Mouse (Mus musculus) forelimb bud, embryonic 11.5 days (tissue): ENCODE results near the gene Zfp961.
A peak's percentile ranks its signal among the peaks of the same experiment; 100 is the strongest.
"Not testable (repeated sequence)": the region's sequence is repeated elsewhere in the genome, so short reads cannot be mapped to it uniquely, and the experiment has no call there.

Experiments
- DNase-seq: peaks from one replicate; pipeline ENCODE4 v3.0.0-alpha.2; 2012; ENCODE audit warnings: low read depth, low spot score

Gene Zfp961

DNA sequence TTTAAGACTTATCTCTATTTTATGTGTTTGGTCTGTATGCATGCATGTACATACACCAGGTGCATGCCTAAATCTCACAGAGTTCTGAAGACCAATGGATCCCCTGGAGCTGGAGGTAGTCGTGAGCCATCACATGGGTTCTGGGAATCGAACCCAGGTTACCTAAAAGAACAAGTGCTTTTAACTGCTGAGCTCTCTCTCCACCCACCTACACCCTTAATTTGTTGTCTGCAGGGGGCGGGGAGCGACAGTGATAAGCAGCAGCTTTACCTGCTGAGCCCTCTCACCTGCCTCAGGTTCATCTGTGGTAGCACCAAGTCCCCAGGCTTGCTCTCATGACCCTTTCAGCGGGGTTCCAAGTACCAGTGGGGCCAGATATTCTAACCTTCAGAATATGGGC is 11.0 kb downstream of the Zfp961 start:
- DNase-seq: no peak

DNA sequence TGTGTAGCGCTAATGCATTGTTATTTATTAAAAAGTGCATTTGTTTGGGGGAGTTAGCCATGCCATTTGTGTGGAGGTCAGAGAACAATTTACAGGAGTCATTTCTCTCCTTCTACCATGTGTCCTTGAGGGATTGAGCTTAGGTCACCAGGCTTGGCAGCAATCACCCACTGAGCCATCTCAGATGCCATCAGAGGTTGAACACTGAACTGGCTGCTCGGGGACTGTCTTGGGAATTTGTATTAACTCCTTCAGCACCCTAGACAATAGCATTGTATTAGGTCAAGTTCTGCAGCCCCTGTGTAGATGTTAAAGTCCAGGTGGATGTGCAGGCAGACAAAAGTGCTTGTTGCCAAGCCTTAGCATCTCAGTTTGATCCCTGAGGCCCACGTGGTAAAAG is 13.2 kb downstream of the Zfp961 start:
- DNase-seq: no peak

DNA sequence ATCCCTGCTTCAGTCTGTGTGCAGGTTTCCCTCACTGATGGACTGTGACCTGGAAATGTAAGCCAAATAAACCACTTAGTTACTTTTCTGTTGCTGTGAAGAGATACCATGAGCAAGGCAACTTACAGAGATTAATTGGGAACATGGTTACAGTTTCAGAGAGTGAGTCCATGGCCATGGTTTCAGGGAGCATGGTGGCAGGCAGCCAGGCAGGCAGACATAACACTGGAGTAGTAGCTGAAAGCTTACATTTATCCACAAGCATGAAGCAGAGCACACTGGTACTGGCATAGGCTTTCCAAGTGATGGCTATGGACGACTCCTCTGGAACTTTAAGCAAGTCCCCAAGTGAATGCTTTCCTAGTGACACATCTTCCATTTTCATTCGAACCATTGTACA is 14.3 kb downstream of the Zfp961 start:
- DNase-seq: no peak

DNA sequence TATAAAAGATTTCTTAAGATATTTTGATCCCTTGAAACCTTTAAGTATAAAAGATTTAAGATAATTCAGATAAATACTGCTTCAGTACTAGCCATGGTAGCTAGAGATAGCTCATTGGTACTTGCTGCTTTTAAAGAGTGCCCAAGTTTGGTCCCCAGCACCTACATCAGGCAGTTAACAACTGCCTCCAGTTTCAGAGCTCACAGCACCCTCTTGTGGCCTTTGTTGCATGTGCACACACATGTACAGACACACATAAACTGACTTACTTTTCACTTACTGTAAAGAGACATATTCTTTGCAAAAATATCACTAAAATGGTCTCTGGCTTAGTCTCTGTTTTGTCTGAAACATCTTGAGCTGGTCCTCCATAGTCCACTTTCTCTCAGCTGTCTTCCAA is 15.6 kb downstream of the Zfp961 start:
- DNase-seq: no peak

DNA sequence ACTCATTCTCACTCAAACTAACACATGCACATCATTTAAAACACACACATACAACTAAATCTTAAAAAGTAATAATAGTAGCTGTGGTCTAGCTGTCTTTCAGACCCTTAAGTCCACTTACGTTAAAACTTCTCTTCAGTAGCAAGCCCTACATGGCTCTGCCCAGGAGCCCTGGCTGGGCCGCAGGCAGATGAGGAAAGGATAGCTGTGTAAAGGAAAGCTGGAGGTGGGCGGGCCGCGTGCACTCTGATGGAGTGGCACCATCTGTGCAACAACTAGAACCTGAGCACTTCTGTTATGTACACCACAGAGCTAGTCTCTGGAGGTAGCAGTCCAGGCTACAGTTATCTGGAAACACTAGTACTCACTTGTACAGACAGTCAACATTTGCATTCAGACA is 16.4 kb downstream of the Zfp961 start:
- DNase-seq: no peak

DNA sequence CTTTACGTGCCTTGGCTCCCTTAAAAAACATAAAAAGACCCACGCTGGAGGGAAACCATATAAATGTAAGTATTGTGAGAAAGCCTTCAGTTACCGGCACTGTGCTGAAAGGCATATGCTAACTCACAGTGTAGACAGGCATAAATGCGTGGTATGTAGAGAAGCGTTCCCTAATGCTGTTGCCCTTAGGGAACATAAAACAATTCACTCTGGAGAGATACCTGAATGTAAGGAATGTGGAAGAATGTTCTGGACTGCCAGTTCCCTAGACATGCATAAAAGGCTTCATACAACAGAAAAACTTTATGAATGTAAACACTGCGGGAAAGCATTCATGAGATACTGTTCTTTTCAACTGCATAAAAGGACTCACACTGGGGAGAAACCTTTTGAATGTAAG is 17.3 kb downstream of the Zfp961 start:
- DNase-seq: no peak

DNA sequence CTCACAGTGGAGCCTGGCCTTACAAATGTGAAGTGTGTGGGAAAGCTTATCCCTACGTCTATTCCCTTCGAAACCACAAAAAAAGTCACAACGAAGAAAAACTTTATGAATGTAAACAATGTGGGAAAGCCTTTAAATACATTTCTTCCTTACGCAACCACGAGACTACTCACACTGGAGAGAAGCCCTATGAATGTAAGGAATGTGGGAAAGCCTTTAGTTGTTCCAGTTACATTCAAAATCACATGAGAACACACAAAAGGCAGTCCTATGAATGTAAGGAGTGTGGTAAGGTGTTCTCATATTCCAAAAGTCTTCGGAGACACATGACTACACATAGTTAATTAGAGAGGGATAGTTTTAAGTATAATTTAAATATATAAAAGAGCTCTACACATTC is 17.8 kb downstream of the Zfp961 start:
- DNase-seq: no peak

DNA sequence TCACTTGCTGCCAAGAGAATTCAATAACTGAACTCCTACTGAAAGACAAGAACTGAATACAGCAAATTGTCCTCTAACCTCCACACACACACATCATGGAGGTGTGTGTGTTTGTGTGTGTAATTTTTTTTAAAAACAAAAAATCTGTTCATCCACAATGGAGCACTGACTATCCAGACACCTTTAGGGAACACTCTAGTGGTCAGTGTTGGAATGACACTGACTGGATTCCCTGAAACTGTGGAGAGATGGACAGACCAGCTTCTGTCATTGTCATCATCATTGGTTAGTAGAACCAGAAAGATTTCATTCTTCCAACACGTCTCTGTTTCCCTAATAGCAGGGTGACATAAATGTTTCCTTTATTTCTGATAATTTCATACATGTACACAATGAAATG is 21.1 kb downstream of the Zfp961 start:
- DNase-seq: no peak

DNA sequence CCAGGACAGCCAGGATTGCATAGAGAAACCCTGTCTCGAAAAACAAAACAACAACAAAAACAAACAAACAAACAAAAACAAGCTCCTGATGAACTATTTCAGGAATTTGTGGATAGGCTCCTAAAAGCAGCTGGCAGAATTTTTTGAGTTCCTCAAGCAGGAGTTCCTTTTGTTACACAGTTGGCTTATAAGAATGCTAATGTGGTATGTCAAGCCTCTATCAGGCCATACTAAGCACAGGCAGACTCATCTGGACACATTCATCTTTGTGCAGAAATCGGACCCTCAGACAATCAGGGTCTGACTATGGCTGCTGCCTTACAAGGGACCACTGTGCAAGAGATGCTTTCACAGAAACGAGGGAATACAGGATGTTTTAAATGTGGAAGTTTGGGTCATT is 23.4 kb downstream of the Zfp961 start:
- DNase-seq: no peak

DNA sequence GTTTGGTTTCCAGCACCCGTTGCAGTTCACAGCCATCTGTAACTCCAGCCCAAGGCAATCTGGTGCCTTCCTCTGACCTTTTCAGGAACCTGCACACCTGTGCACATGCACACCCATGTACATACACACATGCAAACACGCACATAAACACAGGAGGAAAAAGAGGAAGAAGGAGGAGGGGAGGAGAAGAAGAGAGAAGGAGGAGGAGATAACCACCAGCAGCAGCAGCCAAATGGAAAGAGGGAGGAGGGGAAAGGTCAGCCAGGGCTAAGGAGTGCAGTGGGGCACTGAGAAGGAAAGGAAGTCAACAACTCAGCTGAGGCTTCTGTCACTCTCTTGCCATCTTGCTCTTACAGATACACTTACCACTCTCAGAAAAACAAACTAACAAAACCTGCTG is 30.2 kb downstream of the Zfp961 start:
- no peak for DNase-seq

DNA sequence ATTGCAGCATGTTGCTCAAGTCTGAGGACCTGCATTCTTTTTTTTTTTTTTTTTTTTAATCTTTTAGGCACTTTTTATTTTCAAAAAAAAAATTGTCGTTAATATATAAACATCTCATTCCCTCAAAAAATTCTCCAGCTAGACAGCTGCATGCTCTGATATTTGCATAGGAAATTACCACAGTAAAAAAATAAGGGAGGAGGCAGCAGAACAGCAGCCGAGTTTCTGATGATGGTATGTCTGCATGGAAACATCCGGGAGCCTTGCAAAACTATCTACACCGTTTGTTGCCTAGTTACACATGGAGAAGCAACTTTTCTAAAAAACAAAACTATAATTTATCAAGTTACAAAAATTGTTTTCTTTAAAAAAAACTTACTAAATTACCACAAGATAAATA is 30.6 kb downstream of the Zfp961 start:
- DNase-seq: no peak

DNA sequence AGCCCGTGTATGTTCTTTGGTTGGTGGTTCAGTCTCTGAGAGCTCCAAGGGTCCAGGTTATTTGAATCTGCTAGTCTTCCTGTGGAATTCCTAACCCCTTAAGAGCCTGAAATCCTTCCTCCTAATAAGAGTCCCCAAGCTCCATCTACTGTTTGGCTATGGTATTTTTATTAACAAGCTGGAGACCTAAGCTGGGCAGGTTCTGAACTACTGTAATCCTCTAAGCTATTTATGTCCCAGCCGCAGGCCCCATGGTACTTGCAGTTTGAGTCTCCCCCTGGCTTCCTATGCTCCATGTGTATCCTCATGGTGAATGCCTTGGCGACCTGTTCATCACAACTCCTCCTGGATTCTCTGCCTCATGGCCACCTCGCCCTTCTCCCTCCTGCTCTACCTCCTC is 33.8 kb downstream of the Zfp961 start:
- no peak for DNase-seq

DNA sequence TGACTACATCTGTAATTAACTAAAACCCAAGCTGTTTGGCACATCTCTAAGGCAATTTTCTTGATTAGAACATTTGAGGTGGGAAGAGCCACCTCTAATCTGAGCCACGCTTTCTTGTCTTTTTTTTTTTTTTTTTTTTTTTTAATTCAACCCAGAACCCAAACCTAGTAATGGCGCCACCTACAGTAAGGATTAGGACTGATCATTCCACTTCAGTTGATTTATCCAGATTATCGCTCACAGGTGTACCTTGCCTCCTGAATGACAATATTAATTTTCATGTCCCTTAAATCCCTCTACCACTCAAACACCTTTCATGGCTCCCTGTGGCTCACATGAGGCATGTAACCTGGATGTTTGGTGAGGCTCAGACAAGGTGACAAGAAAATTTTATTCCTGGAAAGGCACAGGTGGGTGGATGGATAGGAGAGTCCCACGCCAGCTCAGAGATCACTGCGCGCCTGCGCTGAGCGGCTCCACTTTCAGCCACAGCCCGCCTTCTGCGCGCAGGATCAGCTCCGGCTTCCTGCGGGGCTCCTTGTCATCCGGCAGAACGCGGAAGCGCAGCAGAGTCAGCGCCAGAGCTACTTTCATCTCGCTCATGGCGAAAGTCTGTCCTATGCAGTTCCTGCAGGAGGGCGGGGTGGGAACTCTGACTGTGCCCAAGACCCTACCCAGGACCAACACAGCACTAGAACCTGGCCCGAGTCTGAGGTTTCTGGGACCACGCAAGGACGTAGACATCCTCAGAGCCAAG is 37.5 kb downstream of the Zfp961 start:
- DNase-seq: peak; percentile 35

DNA sequence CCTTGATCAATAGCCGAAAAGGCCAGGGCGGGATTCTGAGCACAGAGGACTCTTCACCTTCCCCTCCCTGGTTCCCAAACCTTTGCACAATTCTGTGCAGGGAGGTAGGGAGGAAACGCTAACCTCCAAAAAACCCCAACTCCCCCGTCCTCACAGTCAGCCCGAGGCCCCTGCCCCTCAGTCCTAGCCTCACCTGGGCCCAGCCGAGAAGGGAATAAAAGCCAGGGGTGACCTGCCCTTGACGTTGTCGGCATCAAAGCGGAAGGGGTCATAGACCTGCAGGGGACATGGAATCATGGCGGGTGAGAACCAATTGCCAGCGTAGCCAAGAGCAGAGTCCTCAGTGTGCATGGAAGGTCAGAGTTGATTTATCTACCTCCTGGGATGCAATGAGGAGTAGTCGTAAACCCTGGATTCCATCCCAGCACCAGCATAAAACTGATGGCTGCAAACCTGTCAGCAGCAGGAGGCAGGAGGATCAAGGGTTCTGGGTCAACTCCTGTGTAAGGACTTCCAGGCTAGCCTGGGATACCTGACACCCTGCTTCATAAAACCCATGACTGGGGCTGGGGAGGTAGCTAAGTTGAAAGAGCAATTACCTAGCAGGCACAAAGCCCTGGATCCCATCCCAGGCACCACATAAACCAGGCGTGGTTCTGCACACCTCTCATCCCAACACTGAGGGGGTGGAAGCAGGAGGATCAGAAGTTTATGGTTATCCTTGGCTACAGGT is 38.2 kb downstream of the Zfp961 start:
- DNase-seq: no peak

DNA sequence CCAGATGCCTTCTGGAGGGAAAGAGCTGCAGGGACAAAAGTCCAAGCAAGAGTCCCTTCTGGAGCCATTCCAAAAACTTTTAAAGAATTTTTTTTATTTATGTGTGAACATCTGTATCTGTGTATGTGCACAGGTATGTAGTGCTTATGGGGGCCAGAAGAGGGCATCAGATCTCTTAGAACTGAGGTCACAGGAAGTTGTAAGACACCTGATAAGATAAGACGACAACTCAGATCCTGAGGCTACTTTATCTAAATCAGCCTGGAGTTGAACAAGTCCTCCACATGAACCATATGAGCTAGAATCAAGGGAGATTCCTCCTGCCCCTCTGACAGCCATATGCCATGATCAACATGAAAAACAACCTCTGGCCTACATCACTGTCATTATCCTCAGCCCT is 48.6 kb downstream of the Zfp961 start:
- no peak for DNase-seq

DNA sequence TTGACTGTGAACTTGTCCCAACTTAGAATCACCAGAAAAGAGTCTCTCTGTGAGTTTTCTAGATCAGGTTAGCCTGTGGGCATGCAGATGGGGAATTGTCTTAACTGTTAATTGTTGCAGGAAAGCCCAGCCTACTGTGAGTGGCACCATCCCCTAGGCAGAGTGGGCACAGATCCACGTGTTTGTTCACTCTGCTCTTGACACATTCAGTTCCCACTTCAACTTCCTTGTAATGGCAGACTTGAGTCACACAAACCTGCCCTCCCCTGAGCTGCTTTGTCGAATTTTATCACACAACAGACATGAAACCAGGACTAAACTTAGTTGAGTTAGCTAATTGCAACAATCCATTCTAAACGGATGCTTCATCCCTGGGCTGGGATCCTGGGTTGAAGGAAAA is 49.4 kb downstream of the Zfp961 start:
- DNase-seq: no peak

DNA sequence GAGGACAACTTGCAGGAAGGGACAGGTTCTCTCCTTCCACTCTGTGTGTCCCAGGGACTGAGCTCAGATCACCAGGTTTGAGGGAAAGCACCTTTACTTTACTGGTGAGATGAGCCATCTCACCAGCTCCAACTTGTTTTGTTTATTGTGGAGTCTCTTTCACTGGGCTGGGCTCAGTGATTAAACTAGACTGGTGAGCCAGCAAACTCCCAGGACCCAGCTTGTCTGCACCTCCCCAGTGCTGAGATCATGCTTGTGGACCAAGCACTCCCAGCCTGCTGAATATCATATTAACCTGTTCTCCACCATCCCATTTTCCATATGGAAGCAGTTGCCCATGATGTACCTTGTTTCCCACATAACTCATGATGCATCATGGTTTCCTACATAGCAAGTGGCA is 52.1 kb downstream of the Zfp961 start:
- DNase-seq: no peak

DNA sequence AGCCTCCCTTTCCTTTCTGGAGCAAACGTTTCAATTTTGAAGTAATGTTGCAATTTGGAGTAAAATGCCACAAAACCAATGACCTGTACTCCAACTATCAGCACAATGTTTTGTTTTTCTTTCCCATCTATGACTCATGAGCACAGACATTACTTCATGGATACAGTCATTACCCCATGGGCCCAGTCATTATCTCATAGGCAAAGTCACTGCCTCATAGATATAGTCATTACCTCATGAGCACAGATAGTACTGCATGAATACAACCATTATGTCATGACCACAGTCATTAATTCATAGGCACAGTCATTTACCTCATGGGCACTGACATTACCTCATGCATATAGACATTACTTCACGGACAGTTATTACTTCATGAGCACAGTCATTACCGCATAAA is 55.1 kb downstream of the Zfp961 start:
- DNase-seq: no peak

DNA sequence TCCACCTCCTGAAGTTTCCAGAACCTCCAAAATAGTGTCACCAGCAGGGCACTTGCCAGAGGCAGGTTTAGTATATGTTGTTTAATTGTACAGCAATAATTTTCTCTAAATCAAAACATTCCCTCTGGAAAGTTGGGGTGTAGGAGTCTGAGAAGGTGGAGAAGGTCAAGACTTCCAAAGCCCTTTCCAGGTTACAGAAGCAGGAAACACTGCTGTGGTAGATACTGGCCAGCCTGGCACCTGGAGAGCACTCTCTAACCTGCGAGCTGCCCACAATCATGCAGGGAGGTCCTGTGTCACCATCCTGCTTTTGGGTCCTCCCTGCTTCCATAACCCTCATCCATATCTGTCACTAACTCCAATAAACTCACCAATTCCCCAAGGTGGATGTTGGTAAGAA is 55.9 kb downstream of the Zfp961 start:
- no peak for DNase-seq

DNA sequence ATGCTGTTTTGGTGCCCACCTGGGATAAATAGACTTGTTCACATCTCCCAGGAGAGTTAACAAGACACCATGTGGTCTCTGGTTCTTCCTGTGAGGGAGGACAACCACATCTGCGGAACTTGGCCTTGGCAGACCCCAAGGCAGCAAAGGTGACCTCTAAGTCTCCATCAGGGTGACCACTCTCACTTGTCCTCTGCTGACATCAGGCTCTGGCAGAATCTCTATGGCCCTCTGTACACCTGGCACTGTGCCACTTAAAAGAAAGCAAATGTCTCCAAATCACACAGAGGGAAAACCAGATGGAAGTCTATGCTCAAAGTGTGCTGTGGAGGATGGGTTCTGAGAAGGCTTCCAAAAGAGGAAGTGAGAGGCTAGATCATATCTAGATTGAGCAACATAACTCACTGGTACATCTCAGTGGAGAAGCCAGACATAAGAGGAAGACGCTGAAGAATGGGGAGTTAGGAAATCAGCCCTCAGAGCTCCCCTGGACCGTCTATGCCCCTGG is 57.4 kb downstream of the Zfp961 start:
- DNase-seq: no peak

DNA sequence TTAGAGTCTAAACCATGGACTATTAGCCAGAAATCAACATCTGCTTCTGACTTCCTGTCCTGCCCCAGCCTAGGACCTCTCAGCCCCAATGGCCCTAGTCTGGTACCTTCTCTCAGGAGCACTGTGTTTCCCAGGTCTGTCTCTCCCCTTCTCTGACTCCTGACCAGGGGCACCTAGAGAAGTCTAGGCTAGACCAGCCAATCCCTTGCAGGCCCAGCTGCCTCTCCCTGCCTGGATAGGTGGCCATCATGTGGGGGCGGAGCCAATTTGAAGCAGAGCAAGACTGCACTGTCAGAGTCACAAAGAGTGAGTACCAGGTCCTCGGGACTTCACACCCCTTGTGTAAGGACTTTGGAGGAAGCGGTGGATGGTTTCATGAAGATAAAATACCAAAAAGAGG is 58.6 kb downstream of the Zfp961 start, which contains the start of gene Cyp4f18:
Cyp4f18 (minus strand) TSS at position 154 of the 400 bp plus-strand sequence.
- no peak for DNase-seq

DNA sequence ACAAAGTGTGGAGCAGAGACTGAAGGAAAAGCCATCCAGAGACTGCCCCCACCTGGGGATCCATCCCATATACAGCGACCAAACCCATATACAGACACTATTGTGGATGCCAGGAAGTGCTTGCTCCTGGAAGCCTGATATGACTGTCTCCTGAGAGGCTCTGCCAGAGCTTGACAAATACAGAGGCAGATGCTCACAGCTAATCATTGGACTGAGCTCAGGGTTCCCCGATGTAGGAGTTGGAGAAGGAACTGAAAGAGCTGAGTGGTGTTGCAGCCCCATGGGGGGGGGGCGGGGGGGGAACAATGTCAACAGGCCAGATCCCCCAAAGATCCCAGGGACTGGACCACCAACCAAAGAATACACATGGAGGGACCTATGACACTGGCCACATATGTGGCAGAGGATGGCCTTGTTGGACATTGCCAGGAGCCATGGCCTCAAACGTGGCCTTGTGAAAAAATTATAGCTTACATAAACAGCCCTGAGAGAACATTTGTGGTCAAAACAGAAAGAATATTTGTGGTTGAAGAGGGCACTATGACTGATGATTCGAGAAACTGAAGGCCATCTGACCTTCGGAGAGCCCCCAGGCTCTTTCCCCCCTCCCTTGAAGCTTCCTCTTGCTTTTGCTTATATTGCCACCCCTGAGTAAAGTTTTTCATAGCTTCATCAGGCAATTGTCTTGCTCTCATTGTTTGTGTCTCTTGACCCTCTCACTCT is 62.8 kb downstream of the Zfp961 start:
- not testable (repeated sequence) for DNase-seq
